Mouse (Mus musculus): ENCODE measurements around the gene Psmb7.

Gene Psmb7

GRCm38 (mm10) chr2:38542366-38542765 is 101.5 kb downstream of the Psmb7 start:
- DNase-seq: no peak

DNA sequence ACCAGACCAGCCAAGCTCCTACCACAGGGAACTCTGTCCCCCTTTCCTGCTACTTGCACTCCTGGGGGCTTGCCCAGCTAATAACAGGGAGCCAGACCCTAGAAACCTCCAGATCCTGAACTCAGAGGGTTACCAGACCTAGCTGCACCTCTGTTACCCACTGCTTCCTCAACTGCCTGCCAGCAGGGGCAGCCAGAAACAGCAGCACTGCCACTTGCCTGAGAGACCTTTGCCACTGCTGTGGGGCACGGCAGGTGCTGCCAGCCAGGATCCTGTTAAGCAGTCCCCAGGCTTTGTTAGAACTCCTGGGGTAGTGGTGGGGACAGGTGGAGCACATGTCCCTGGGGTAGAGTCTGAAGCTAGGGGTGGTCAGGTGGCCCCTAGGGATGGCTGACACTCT is 102.3 kb downstream of the Psmb7 start:
- DNase-seq: no peak

GRCm38 (mm10) chr2:38541101-38541500 is 102.8 kb downstream of the Psmb7 start:
- peak; percentile 80 for DNase-seq

DNA sequence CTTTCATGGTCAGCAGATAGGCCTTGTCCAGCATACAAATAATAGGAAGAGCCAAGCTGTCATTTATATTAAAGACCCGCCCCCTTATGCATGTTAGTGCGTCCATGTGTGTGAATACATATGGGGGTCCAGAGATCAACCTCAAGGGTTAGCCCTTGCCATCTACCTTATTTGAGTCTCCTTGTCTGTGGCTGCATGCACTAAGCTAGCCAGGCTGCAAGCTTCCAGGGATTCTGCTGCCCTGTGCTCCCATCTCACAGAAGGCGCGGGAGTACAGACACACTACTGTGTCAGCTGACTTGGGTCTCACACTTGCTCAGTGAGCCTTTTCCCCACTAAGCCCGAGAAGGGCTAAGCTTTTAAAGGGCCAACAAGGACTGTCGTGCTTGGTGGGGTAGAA is 103.2 kb downstream of the Psmb7 start:
- DNase-seq: no peak

GRCm38 (mm10) chr2:38539677-38540076 is 104.2 kb downstream of the Psmb7 start:
- peak; percentile 98 for DNase-seq

All from cerebellum, adult 9-10 months (tissue).